Mouse (Mus musculus): ENCODE results near the gene Trip12. TPM values are rescaled to one million over a fixed set of nuclear protein-coding genes. Genes with fewer than 3 reads are reported as not detected.
A peak's percentile ranks its signal among the peaks of the same experiment; 100 is the strongest.

Gene Trip12
- 64.4 and 65.1 TPM in 2 replicates for polyA plus RNA-seq (2014; fragmentation: Nextera tagmentation; extraction: Ambion mirVana)

DNA sequence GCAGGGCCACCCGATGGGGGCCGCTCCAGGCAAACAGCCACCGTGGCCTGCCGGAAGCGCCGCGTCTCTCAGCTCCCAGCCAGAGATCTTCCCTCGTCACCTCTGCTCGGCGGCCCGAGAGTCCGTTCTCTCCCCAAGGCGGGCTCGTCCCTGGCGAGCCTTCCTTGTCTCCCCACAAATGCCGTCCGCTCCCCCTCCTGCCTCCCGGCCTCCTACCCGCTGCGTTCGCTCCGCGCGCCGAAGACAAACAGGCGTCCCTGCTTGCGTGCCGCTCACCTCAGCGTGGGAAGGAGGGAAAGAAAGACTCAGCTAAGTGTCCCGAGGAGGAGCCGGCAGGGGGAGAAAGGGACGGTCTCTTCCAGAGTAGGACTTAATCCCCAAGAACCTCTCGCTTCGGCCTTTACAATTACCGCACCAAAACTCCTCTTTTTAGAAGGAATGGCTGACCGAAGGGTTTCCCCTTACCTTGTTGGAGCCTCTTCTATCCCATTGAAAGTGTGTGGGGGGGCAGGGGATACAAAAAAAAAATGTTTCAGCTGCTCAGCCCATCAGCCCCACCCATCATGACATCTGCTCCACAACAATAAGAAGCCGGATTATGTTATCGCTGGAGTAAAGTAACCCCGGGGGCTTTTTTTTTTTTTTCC, at the start of gene Trip12:
Gene Trip12 (minus strand): TSS at position 499 of the 647 bp plus-strand sequence.
- Histone ChIP-seq H3K4me3 (ENCODE audit: control insufficient read depth in 1 of 2, insufficient read depth in 1 of 2, low read depth in 1 of 2, low read length in 2 of 2) (peak within 1 kb of the TSS; percentile 80 to 84), H3K27me3 (ENCODE audit: control insufficient read depth, insufficient read depth, low read length) (no peaks in the 10 kb centered on the region), H3K9ac (ENCODE audit: low read length) (peak within 1 kb of the TSS; percentile 99), H3K9me3 (ENCODE audit: control insufficient read depth, low read length) (no peaks in the 10 kb centered on the region), H3K4me1 (ENCODE audit: control insufficient read depth in 2 of 2, insufficient read depth in 2 of 2, low read length in 2 of 2) (peaks cover 0 to 14% of the 10 kb centered on the region in 2 experiments; a peak in 3 of 4 replicates), H3K36me3 (ENCODE audit: control insufficient read depth, insufficient read depth, low read length) (0 out of 2 replicates have a peak, but pooled peaks cover 5% of the 10 kb centered on the region), H3K27ac (replicated peaks in 1 of 2; ENCODE audit: control insufficient read depth in 1 of 2, insufficient read depth in 1 of 2, low read depth in 2 of 2, low read length in 2 of 2) (peak within 1 kb of the TSS; percentile 89 to 95), H3K4me2 (ENCODE audit: low read length) (peak within 1 kb of the TSS; percentile 81)
- under 1% methylated on average over 39 of the region's 39 CpGs for WGBS
- ATAC-seq (ENCODE audit: insufficient number of reproducible peaks, insufficient read depth, low FRiP score, low read depth): peak; percentile 23

DNA sequence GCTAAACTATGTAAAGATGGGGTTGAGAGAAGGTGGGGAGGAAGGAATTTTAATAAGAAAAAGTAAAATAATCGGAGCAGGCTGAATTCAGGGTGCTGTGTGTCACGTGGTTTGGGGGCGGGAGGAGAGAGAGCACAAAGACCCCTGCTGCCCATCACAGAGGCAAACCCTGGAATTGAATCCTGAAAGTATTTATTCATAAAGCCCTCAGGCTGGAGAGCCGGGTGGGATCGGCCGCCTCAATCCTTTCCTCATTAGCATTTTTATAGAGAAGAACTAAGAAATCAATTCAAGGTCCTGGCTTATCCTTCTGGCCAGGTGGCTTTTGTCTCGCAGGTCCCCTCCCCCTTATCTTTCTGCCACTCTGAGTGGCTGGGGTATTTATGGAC, 49.7 kb upstream of the Trip12 start:
- Histone ChIP-seq H3K36me3 (ENCODE audit: control insufficient read depth, insufficient read depth, low read length) (no peaks in the 10 kb centered on the region), H3K9ac (ENCODE audit: low read length) (no peak overlapping the region), H3K27ac (replicated peaks in 1 of 2; ENCODE audit: control insufficient read depth in 1 of 2, insufficient read depth in 1 of 2, low read depth in 2 of 2, low read length in 2 of 2) (no peak overlapping the region), H3K4me2 (ENCODE audit: low read length) (no peak overlapping the region), H3K9me3 (ENCODE audit: control insufficient read depth, low read length) (peaks cover 3% of the 10 kb centered on the region; the same call in 1 of the 2 replicates), H3K27me3 (ENCODE audit: control insufficient read depth, insufficient read depth, low read length) (no peaks in the 10 kb centered on the region), H3K4me1 (ENCODE audit: control insufficient read depth in 2 of 2, insufficient read depth in 2 of 2, low read length in 2 of 2) (no peaks in the 10 kb centered on the region), H3K4me3 (ENCODE audit: control insufficient read depth in 1 of 2, insufficient read depth in 1 of 2, low read depth in 1 of 2, low read length in 2 of 2) (no peak overlapping the region)
- ATAC-seq (ENCODE audit: insufficient number of reproducible peaks, insufficient read depth, low FRiP score, low read depth): no peak
- WGBS: 26% methylated on average over 7 of the region's 7 CpGs

- no peak overlapping the region for H3K4me3 ChIP-seq (ENCODE audit: control insufficient read depth in 1 of 2, insufficient read depth in 1 of 2, low read depth in 1 of 2, low read length in 2 of 2)
- H3K4me1 ChIP-seq (ENCODE audit: control insufficient read depth in 2 of 2, insufficient read depth in 2 of 2, low read length in 2 of 2): no peaks in the 10 kb centered on the region
- H3K9me3 ChIP-seq (ENCODE audit: control insufficient read depth, low read length): peaks cover 3% of the 10 kb centered on the region; the same call in 1 of the 2 replicates
- H3K4me2 ChIP-seq (ENCODE audit: low read length): no peak overlapping the region
- no peaks in the 10 kb centered on the region for H3K36me3 ChIP-seq (ENCODE audit: control insufficient read depth, insufficient read depth, low read length)
- no peak for ATAC-seq (ENCODE audit: insufficient number of reproducible peaks, insufficient read depth, low FRiP score, low read depth)
- H3K27me3 ChIP-seq (ENCODE audit: control insufficient read depth, insufficient read depth, low read length): no peaks in the 10 kb centered on the region
- WGBS: 58% methylated on average over 8 of the region's 8 CpGs
- H3K27ac ChIP-seq (replicated peaks in 1 of 2; ENCODE audit: control insufficient read depth in 1 of 2, insufficient read depth in 1 of 2, low read depth in 2 of 2, low read length in 2 of 2): no peak overlapping the region
- no peak overlapping the region for H3K9ac ChIP-seq (ENCODE audit: low read length)
Measured at GRCm38 (mm10) chr1:84889330-84890004, 49.2 kb upstream of the Trip12 start.

GRCm38 (mm10) chr1:84885921-84886320, 45.6 kb upstream of the Trip12 start:
- Histone ChIP-seq H3K4me2 (ENCODE audit: low read length) (no peak overlapping the region), H3K27me3 (ENCODE audit: control insufficient read depth, insufficient read depth, low read length) (no peaks in the 10 kb centered on the region), H3K36me3 (ENCODE audit: control insufficient read depth, insufficient read depth, low read length) (no peaks in the 10 kb centered on the region), H3K27ac (replicated peaks in 1 of 2; ENCODE audit: control insufficient read depth in 1 of 2, insufficient read depth in 1 of 2, low read depth in 2 of 2, low read length in 2 of 2) (no peak overlapping the region), H3K4me3 (ENCODE audit: control insufficient read depth in 1 of 2, insufficient read depth in 1 of 2, low read depth in 1 of 2, low read length in 2 of 2) (no peak overlapping the region), H3K9ac (ENCODE audit: low read length) (no peak overlapping the region), H3K4me1 (ENCODE audit: control insufficient read depth in 2 of 2, insufficient read depth in 2 of 2, low read length in 2 of 2) (no peaks in the 10 kb centered on the region), H3K9me3 (ENCODE audit: control insufficient read depth, low read length) (peaks cover 3% of the 10 kb centered on the region; the same call in 1 of the 2 replicates)
- no peak for ATAC-seq (ENCODE audit: insufficient number of reproducible peaks, insufficient read depth, low FRiP score, low read depth)
- WGBS: 85% methylated on average over 6 of the region's 6 CpGs

DNA sequence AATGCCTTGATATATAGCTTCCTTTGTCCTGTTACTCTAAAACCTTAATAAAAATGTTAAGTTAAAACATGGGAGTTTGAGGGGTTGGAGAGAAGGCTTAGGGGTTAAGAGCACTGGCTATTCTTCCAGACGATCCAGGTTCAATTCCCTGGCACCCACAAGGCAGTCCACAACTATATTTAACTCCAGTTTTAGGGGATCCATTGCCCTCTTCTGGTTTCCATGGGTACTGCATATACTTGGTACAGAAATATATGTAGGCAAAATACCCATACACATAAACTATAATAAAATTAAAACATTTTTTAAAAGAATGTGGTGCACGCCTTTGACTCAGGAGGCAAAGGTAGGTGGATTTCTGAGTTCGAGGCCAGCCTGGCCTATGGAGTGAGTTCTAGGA, 44.9 kb upstream of the Trip12 start:
- Histone ChIP-seq H3K9me3 (ENCODE audit: control insufficient read depth, low read length) (peaks cover 3% of the 10 kb centered on the region; the same call in 1 of the 2 replicates), H3K9ac (ENCODE audit: low read length) (no peak overlapping the region), H3K27ac (replicated peaks in 1 of 2; ENCODE audit: control insufficient read depth in 1 of 2, insufficient read depth in 1 of 2, low read depth in 2 of 2, low read length in 2 of 2) (no peak overlapping the region), H3K4me2 (ENCODE audit: low read length) (no peak overlapping the region), H3K36me3 (ENCODE audit: control insufficient read depth, insufficient read depth, low read length) (no peaks in the 10 kb centered on the region), H3K4me3 (ENCODE audit: control insufficient read depth in 1 of 2, insufficient read depth in 1 of 2, low read depth in 1 of 2, low read length in 2 of 2) (no peak overlapping the region), H3K27me3 (ENCODE audit: control insufficient read depth, insufficient read depth, low read length) (no peaks in the 10 kb centered on the region), H3K4me1 (ENCODE audit: control insufficient read depth in 2 of 2, insufficient read depth in 2 of 2, low read length in 2 of 2) (no peaks in the 10 kb centered on the region)
- no peak for ATAC-seq (ENCODE audit: insufficient number of reproducible peaks, insufficient read depth, low FRiP score, low read depth)
- WGBS: 76% methylated on average over 3 of the region's 3 CpGs

- Histone ChIP-seq H3K4me2 (ENCODE audit: low read length) (no peak overlapping the region), H3K27me3 (ENCODE audit: control insufficient read depth, insufficient read depth, low read length) (no peaks in the 10 kb centered on the region), H3K9me3 (ENCODE audit: control insufficient read depth, low read length) (peaks cover 3% of the 10 kb centered on the region; the same call in 1 of the 2 replicates), H3K27ac (replicated peaks in 1 of 2; ENCODE audit: control insufficient read depth in 1 of 2, insufficient read depth in 1 of 2, low read depth in 2 of 2, low read length in 2 of 2) (no peak overlapping the region), H3K9ac (ENCODE audit: low read length) (no peak overlapping the region), H3K4me3 (ENCODE audit: control insufficient read depth in 1 of 2, insufficient read depth in 1 of 2, low read depth in 1 of 2, low read length in 2 of 2) (no peak overlapping the region), H3K4me1 (ENCODE audit: control insufficient read depth in 2 of 2, insufficient read depth in 2 of 2, low read length in 2 of 2) (no peaks in the 10 kb centered on the region), H3K36me3 (ENCODE audit: control insufficient read depth, insufficient read depth, low read length) (no peaks in the 10 kb centered on the region)
- 53% methylated on average over 4 of the region's 4 CpGs for WGBS
- no peak for ATAC-seq (ENCODE audit: insufficient number of reproducible peaks, insufficient read depth, low FRiP score, low read depth)
Measured at GRCm38 (mm10) chr1:84883889-84884288, 43.6 kb upstream of the Trip12 start.

GRCm38 (mm10) chr1:84882937-84883336, 42.6 kb upstream of the Trip12 start:
- 81% methylated on average over 4 of the region's 4 CpGs for whole genome bisulfite sequencing
- no peak overlapping the region for H3K4me2 ChIP-seq (ENCODE audit: low read length)
- H3K9me3 ChIP-seq (ENCODE audit: control insufficient read depth, low read length): peaks cover 3% of the 10 kb centered on the region; the same call in 1 of the 2 replicates
- no peaks in the 10 kb centered on the region for H3K36me3 ChIP-seq (ENCODE audit: control insufficient read depth, insufficient read depth, low read length)
- no peak for ATAC-seq (ENCODE audit: insufficient number of reproducible peaks, insufficient read depth, low FRiP score, low read depth)
- H3K9ac ChIP-seq (ENCODE audit: low read length): no peak overlapping the region
- H3K4me3 ChIP-seq (ENCODE audit: control insufficient read depth in 1 of 2, insufficient read depth in 1 of 2, low read depth in 1 of 2, low read length in 2 of 2): no peak overlapping the region
- no peaks in the 10 kb centered on the region for H3K4me1 ChIP-seq (ENCODE audit: control insufficient read depth in 2 of 2, insufficient read depth in 2 of 2, low read length in 2 of 2)
- no peaks in the 10 kb centered on the region for H3K27me3 ChIP-seq (ENCODE audit: control insufficient read depth, insufficient read depth, low read length)
- H3K27ac ChIP-seq (replicated peaks in 1 of 2; ENCODE audit: control insufficient read depth in 1 of 2, insufficient read depth in 1 of 2, low read depth in 2 of 2, low read length in 2 of 2): no peak overlapping the region
